Mouse (Mus musculus): ENCODE measurements around the gene Itk.

DNA sequence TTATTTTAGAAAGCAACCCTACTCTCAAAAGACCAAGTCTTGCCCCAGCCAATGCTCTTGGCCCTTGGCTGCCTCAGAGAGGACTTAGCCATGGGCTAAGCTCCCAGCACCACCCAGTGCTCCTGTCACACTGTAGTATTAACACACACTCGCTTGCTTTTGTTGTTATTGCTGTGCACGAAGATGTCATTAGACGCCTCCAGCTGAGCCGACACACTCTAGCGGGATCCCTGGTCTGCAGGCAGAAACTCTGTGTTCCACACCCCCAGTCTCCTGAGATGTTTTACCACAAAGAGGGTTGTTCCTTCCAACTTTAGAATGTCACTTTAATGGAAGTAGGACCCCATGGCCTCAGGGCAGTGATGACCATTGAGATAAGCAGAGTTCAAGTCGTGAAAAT lies 877 bp downstream of the Itk start:
- no peak for TF ChIP-seq POLR2A (IDR thresholded peaks at IDR 0.05; ENCODE audit: control insufficient read depth, low read depth, low read length)
- TF ChIP-seq CTCF (IDR thresholded peaks at IDR 0.05; ENCODE audit: control insufficient read depth, insufficient read depth, insufficient replicate concordance, low read depth, low read length), result no peak

Data from testis, adult 2 months (tissue).